Mouse (Mus musculus) cerebellum, adult (tissue): Measurements from ENCODE around the gene Sphk1.
A peak's percentile ranks its signal among the peaks of the same experiment; 100 is the strongest.

Experiments
- ATAC-seq: cut with Nextera tagmentation; 2 replicates; pipeline ENCODE4 v1.9.2; 2017; ENCODE audit warnings: mild to moderate bottlenecking, moderate library complexity, mixed read lengths; ENCODE audit not compliant: insufficient number of reproducible peaks, low FRiP score, low TSS enrichment

Sphk1 gene

GRCm38 (mm10) chr11:116572756-116573543 is 42.2 kb downstream of the Sphk1 start:
- no peak for ATAC-seq

- ATAC-seq = no peak
Observed at GRCm38 (mm10) chr11:116574486-116574885, 43.8 kb downstream of the Sphk1 start.

GRCm38 (mm10) chr11:116574982-116575381 is 44.3 kb downstream of the Sphk1 start:
- ATAC-seq = no peak

- no peak for ATAC-seq
Observed at GRCm38 (mm10) chr11:116575396-116575795, 44.7 kb downstream of the Sphk1 start.

GRCm38 (mm10) chr11:116579280-116579679 is 48.6 kb downstream of the Sphk1 start:
- ATAC-seq = no peak

GRCm38 (mm10) chr11:116580031-116580652 is 49.4 kb downstream of the Sphk1 start:
- no peak for ATAC-seq

- ATAC-seq = peak; percentile 72
Observed at GRCm38 (mm10) chr11:116580711-116581375, 50.1 kb downstream of the Sphk1 start.

GRCm38 (mm10) chr11:116581376-116581814 is 50.7 kb downstream of the Sphk1 start, which contains the start of gene Ube2o:
Gene Ube2o (minus strand): TSS chr11:116581447.
- peak; percentile 79; the same call in 1 of the 2 replicates for ATAC-seq

GRCm38 (mm10) chr11:116585682-116586081 is 55.0 kb downstream of the Sphk1 start:
- ATAC-seq = no peak
